Mouse (Mus musculus) liver, embryonic 15.5 days (tissue): ENCODE data around the gene Cdc34. TPM values are rescaled to one million over a fixed set of nuclear protein-coding genes. Genes with fewer than 3 reads are reported as not detected.

Source experiments
- ATAC-seq: fragments of 200-750 bp; cut with Nextera tagmentation; 2 replicates; pipeline ENCODE4 v1.8.0; 2017; ENCODE audit warnings: moderate number of reproducible peaks, mild to moderate bottlenecking, moderate library complexity; ENCODE audit not compliant: insufficient read depth
- H3K27ac ChIP-seq: fragments of 300-500 bp; sonication (generic); replicated peaks from 2 replicates; pipeline ENCODE4 v1.5.1; 2015; ENCODE audit warnings: mild to moderate bottlenecking, inconsistent platforms
- H3K27me3 ChIP-seq: fragments of 300-500 bp; sonication (generic); 2 replicates; pipeline ENCODE4 v1.6.1; 2015; ENCODE audit warnings: mild to moderate bottlenecking, inconsistent platforms
- H3K36me3 ChIP-seq: fragments of 300-500 bp; sonication (generic); replicated peaks from 2 replicates; pipeline ENCODE4 v1.6.1; 2015; ENCODE audit warnings: moderate library complexity, mild to moderate bottlenecking, inconsistent platforms
- H3K4me1 ChIP-seq: fragments of 300-500 bp; sonication (generic); replicated peaks from 2 replicates; pipeline ENCODE4 v1.6.1; 2015; ENCODE audit warnings: inconsistent platforms
- H3K4me2 ChIP-seq: fragments of 300-500 bp; sonication (generic); 2 replicates; pipeline ENCODE4 v1.6.1; 2015; ENCODE audit warnings: moderate library complexity, mild to moderate bottlenecking, inconsistent platforms
- H3K4me3 ChIP-seq: fragments of 300-500 bp; sonication (generic); replicated peaks from 2 replicates; pipeline ENCODE4 v1.5.1; 2015; ENCODE audit warnings: mild to moderate bottlenecking, inconsistent platforms
- H3K9ac ChIP-seq: fragments of 300-500 bp; sonication (generic); 2 replicates; pipeline ENCODE4 v1.6.1; 2015; ENCODE audit warnings: moderate library complexity, mild to moderate bottlenecking, inconsistent platforms
- H3K9me3 ChIP-seq: fragments of 300-500 bp; sonication (generic); replicated peaks from 2 replicates; pipeline ENCODE4 v1.6.1; 2016; ENCODE audit warnings: inconsistent platforms
- WGBS: fragments of 180-500 bp; shearing (Covaris S2); methylation state at CpG from one replicate; pipeline ENCODE4 v1.1.7; 2015; ENCODE audit warnings: mixed read lengths; ENCODE audit not compliant: insufficient replicate concordance; 5-methylcytosine and 5-hydroxymethylcytosine counted together
- polyA plus RNA-seq: library from polyadenylated mRNA; unstranded; fragments of >200 nt; fragmentation: Nextera tagmentation; extraction: Ambion mirVana; gene quantifications from 2 replicates; pipeline ENCODE4 v1.2.1, GENCODE M21; 2015

The Cdc34 gene
- polyA plus RNA-seq, 1 experiment from 2014 or later = 105 TPM

- H3K36me3 ChIP-seq = no peaks in the 10 kb centered on the region
- WGBS = 63% methylated on average over 7 of the region's 7 CpGs
- no peak overlapping the region for H3K27ac ChIP-seq
- no peak overlapping the region for H3K4me2 ChIP-seq
- H3K9me3 ChIP-seq = no peaks in the 10 kb centered on the region
- ATAC-seq = no peak
- no peak overlapping the region for H3K4me3 ChIP-seq
- H3K9ac ChIP-seq = no peak overlapping the region
- no peaks in the 10 kb centered on the region for H3K4me1 ChIP-seq
- H3K27me3 ChIP-seq = peaks cover 60% of the 10 kb centered on the region
These were observed 41.7 kb downstream of the Cdc34 start for GRCm38 (mm10) chr10:79723692-79724091.

- Histone ChIP-seq H3K4me1 (no peaks in the 10 kb centered on the region), H3K27me3 (peaks cover 38% of the 10 kb centered on the region), H3K36me3 (no peaks in the 10 kb centered on the region), H3K4me3 (no peak overlapping the region), H3K4me2 (no peak overlapping the region), H3K27ac (no peak overlapping the region), H3K9me3 (no peaks in the 10 kb centered on the region), H3K9ac (no peak overlapping the region)
- 30% methylated on average over 11 of the region's 11 CpGs for WGBS
- ATAC-seq = peak; percentile 43; the same call in 1 of the 2 replicates
These were observed 44.1 kb downstream of the Cdc34 start for GRCm38 (mm10) chr10:79726090-79726489.

GRCm38 (mm10) chr10:79728323-79729249, 46.6 kb downstream of the Cdc34 start:
- no peaks in the 10 kb centered on the region for H3K4me1 ChIP-seq
- 54% methylated on average over 28 of the region's 28 CpGs for WGBS

GRCm38 (mm10) chr10:79729357-79729965, 47.5 kb downstream of the Cdc34 start:
- Histone ChIP-seq H3K9ac (no peak overlapping the region), H3K4me1 (no peaks in the 10 kb centered on the region), H3K9me3 (no peaks in the 10 kb centered on the region), H3K27me3 (peaks cover 14% of the 10 kb centered on the region), H3K4me2 (no peak overlapping the region), H3K27ac (no peak overlapping the region), H3K36me3 (0 out of 2 replicates have a peak, but pooled peaks cover 2% of the 10 kb centered on the region), H3K4me3 (no peak overlapping the region)
- WGBS = 72% methylated on average over 13 of the region's 13 CpGs
- ATAC-seq = no peak

More at GRCm38 (mm10) chr10:79728323-79729249, 46.6 kb downstream of the Cdc34 start:
- H3K9ac ChIP-seq = no peak overlapping the region
- no peak overlapping the region for H3K4me3 ChIP-seq
- no peaks in the 10 kb centered on the region for H3K9me3 ChIP-seq
- peaks cover 20% of the 10 kb centered on the region for H3K27me3 ChIP-seq
- no peaks in the 10 kb centered on the region for H3K36me3 ChIP-seq
- H3K27ac ChIP-seq = no peak overlapping the region
- no peak for ATAC-seq
- H3K4me2 ChIP-seq = no peak overlapping the region

- WGBS = 74% methylated on average over 1 of the region's 1 CpGs
- 0 out of 2 replicates have a peak, but pooled peaks cover 4% of the 10 kb centered on the region for H3K4me1 ChIP-seq
- no peak for ATAC-seq
These were observed 50.5 kb downstream of the Cdc34 start for GRCm38 (mm10) chr10:79732500-79732899.

GRCm38 (mm10) chr10:79733847-79734246, 51.9 kb downstream of the Cdc34 start:
- no peaks in the 10 kb centered on the region for H3K9me3 ChIP-seq
- H3K4me3 ChIP-seq = no peak overlapping the region
- 0 out of 2 replicates have a peak, but pooled peaks cover 4% of the 10 kb centered on the region for H3K4me1 ChIP-seq
- H3K27ac ChIP-seq = no peak overlapping the region
- no peak for ATAC-seq
- H3K36me3 ChIP-seq = peaks cover 39% of the 10 kb centered on the region
- 0 out of 2 replicates have a peak, but pooled peaks cover 1% of the 10 kb centered on the region for H3K27me3 ChIP-seq
- H3K9ac ChIP-seq = no peak overlapping the region
- WGBS = 90% methylated on average over 15 of the region's 15 CpGs
- no peak overlapping the region for H3K4me2 ChIP-seq

More at GRCm38 (mm10) chr10:79732500-79732899, 50.5 kb downstream of the Cdc34 start:
- H3K27ac ChIP-seq = no peak overlapping the region
- H3K4me3 ChIP-seq = no peak overlapping the region
- H3K9me3 ChIP-seq = no peaks in the 10 kb centered on the region
- no peak overlapping the region for H3K9ac ChIP-seq
- H3K4me2 ChIP-seq = no peak overlapping the region
- peaks cover 13% of the 10 kb centered on the region; the same call in 1 of the 2 replicates for H3K27me3 ChIP-seq
- peaks cover 26% of the 10 kb centered on the region for H3K36me3 ChIP-seq

GRCm38 (mm10) chr10:79735361-79735760, 53.4 kb downstream of the Cdc34 start:
- Histone ChIP-seq H3K27ac (no peak overlapping the region), H3K4me1 (0 out of 2 replicates have a peak, but pooled peaks cover 4% of the 10 kb centered on the region), H3K9ac (no peak overlapping the region), H3K36me3 (peaks cover 54% of the 10 kb centered on the region), H3K27me3 (no peaks in the 10 kb centered on the region), H3K4me2 (peak overlapping the region; percentile 13; the same call in 1 of the 2 replicates), H3K4me3 (no peak overlapping the region), H3K9me3 (no peaks in the 10 kb centered on the region)
- WGBS = 57% methylated on average over 47 of the region's 52 CpGs
- ATAC-seq = no peak

- Histone ChIP-seq H3K4me2 (no peak overlapping the region), H3K27ac (no peak overlapping the region), H3K9me3 (no peaks in the 10 kb centered on the region), H3K4me1 (0 out of 2 replicates have a peak, but pooled peaks cover 4% of the 10 kb centered on the region), H3K36me3 (peaks cover 67% of the 10 kb centered on the region), H3K27me3 (no peaks in the 10 kb centered on the region), H3K9ac (no peak overlapping the region), H3K4me3 (no peak overlapping the region)
- WGBS = 82% methylated on average over 14 of the region's 14 CpGs
- ATAC-seq = no peak
These were observed 54.7 kb downstream of the Cdc34 start for GRCm38 (mm10) chr10:79736706-79737105.

Other genes with a start within 250 kb of the Cdc34 start
- gene Vmn2r83, start 213.5 kb upstream of the Cdc34 start, polyA plus RNA-seq = not detected in 2 replicates
- 21.5 and 26.9 TPM in 2 replicates for gene Plpp2, start 148.4 kb upstream of the Cdc34 start, polyA plus RNA-seq
- 9.9 and 13.3 TPM in 2 replicates for gene Mier2, start 127.0 kb upstream of the Cdc34 start, polyA plus RNA-seq
- gene Theg, start 94.9 kb upstream of the Cdc34 start, polyA plus RNA-seq = not detected in 2 replicates
- gene C2cd4c, start 68.2 kb upstream of the Cdc34 start, polyA plus RNA-seq = not detected in 2 replicates
- 0.08 and 0.10 TPM in 2 replicates for gene Shc2, start 44.3 kb upstream of the Cdc34 start, polyA plus RNA-seq
- not detected in 2 replicates for gene Odf3l2, start 36.5 kb upstream of the Cdc34 start, polyA plus RNA-seq
- 0.26 TPM in 1 of 2 replicates, not detected in the other for gene Madcam1, start 17.6 kb upstream of the Cdc34 start, polyA plus RNA-seq
- gene Tpgs1, start 12.8 kb upstream of the Cdc34 start, polyA plus RNA-seq = 21.4 and 23.1 TPM in 2 replicates
- gene Gzmm, start 6.8 kb downstream of the Cdc34 start, polyA plus RNA-seq = 0.15 and 0.37 TPM in 2 replicates
- 980 and 1,043 TPM in 2 replicates for gene Bsg, start 22.3 kb downstream of the Cdc34 start, polyA plus RNA-seq
- 0.02 TPM in 1 of 2 replicates, not detected in the other for gene Hcn2, start 34.4 kb downstream of the Cdc34 start, polyA plus RNA-seq
- gene Polrmt, start 64.4 kb downstream of the Cdc34 start, polyA plus RNA-seq = 15.6 and 17.7 TPM in 2 replicates
- 0.07 TPM in 1 of 2 replicates, not detected in the other for gene Fgf22, start 72.9 kb downstream of the Cdc34 start, polyA plus RNA-seq
- 39.6 and 42.0 TPM in 2 replicates for gene Rnf126, start 84.8 kb downstream of the Cdc34 start, polyA plus RNA-seq
- 0.71 and 1.0 TPM in 2 replicates for gene Fstl3, start 95.1 kb downstream of the Cdc34 start, polyA plus RNA-seq
- 7.0 and 7.1 TPM in 2 replicates for gene Prss57, start 108.8 kb downstream of the Cdc34 start, polyA plus RNA-seq
- 8.8 and 9.2 TPM in 2 replicates for gene Palm, start 111.4 kb downstream of the Cdc34 start, polyA plus RNA-seq
- 0.50 TPM in 2 replicates for gene Misp, start 138.8 kb downstream of the Cdc34 start, polyA plus RNA-seq
- gene Ptbp1, start 172.2 kb downstream of the Cdc34 start, polyA plus RNA-seq = 120 and 133 TPM in 2 replicates
- gene Prtn3, start 192.3 kb downstream of the Cdc34 start, polyA plus RNA-seq = 112 and 131 TPM in 2 replicates
- gene Plppr3, start 192.4 kb downstream of the Cdc34 start, polyA plus RNA-seq = 5.8 and 6.1 TPM in 2 replicates
- 211 and 227 TPM in 2 replicates for gene Elane, start 204.1 kb downstream of the Cdc34 start, polyA plus RNA-seq
- not detected in 2 replicates for gene Cfd, start 208.7 kb downstream of the Cdc34 start, polyA plus RNA-seq
- 16.4 and 18.0 TPM in 2 replicates for gene Med16, start 226.7 kb downstream of the Cdc34 start, polyA plus RNA-seq
- not detected in 2 replicates for gene Gm26602, start 228.7 kb downstream of the Cdc34 start, polyA plus RNA-seq
- 0.32 and 0.37 TPM in 2 replicates for gene Kiss1r, start 234.8 kb downstream of the Cdc34 start, polyA plus RNA-seq
- 52.4 and 55.6 TPM in 2 replicates for gene R3hdm4, start 239.0 kb downstream of the Cdc34 start, polyA plus RNA-seq
- 6.1 and 7.4 TPM in 2 replicates for gene Arid3a, start 244.8 kb downstream of the Cdc34 start, polyA plus RNA-seq